Mouse (Mus musculus): ENCODE results near the gene Fbxo6. TPM values are rescaled to one million over a fixed set of nuclear protein-coding genes. Genes with fewer than 3 reads are reported as not detected.

Gene Fbxo6
- polyA plus RNA-seq, 1 experiment from 2014 or later: 15.6 TPM

Other genes with a start within 250 kb of the Fbxo6 start
- 43.4 and 52.4 TPM in 2 replicates for gene Mfn2, start 247.4 kb downstream of the Fbxo6 start, polyA plus RNA-seq (2016; fragmentation: Nextera tagmentation; extraction: Ambion mirVana)
- gene Plod1, start 215.4 kb downstream of the Fbxo6 start, polyA plus RNA-seq (2016; fragmentation: Nextera tagmentation; extraction: Ambion mirVana): 30.5 and 31.2 TPM in 2 replicates
- gene 2510039O18Rik, start 211.2 kb downstream of the Fbxo6 start, polyA plus RNA-seq (2016; fragmentation: Nextera tagmentation; extraction: Ambion mirVana): 11.9 and 14.9 TPM in 2 replicates
- 0.29 TPM in 1 of 2 replicates, not detected in the other for gene Nppb, start 166.4 kb downstream of the Fbxo6 start, polyA plus RNA-seq (2016; fragmentation: Nextera tagmentation; extraction: Ambion mirVana)
- gene Nppa, start 151.4 kb downstream of the Fbxo6 start, polyA plus RNA-seq (2016; fragmentation: Nextera tagmentation; extraction: Ambion mirVana): 0.21 TPM in 1 of 2 replicates, not detected in the other
- gene Clcn6, start 113.3 kb downstream of the Fbxo6 start, polyA plus RNA-seq (2016; fragmentation: Nextera tagmentation; extraction: Ambion mirVana): 13.9 and 17.8 TPM in 2 replicates
- 28.1 and 30.0 TPM in 2 replicates for gene Mthfr, start 113.1 kb downstream of the Fbxo6 start, polyA plus RNA-seq (2016; fragmentation: Nextera tagmentation; extraction: Ambion mirVana)
- gene Agtrap, start 64.1 kb downstream of the Fbxo6 start, polyA plus RNA-seq (2016; fragmentation: Nextera tagmentation; extraction: Ambion mirVana): 15.6 and 15.7 TPM in 2 replicates
- 74.3 and 86.9 TPM in 2 replicates for gene Mad2l2, start 21.8 kb downstream of the Fbxo6 start, polyA plus RNA-seq (2016; fragmentation: Nextera tagmentation; extraction: Ambion mirVana)
- 6.5 and 13.1 TPM in 2 replicates for gene Draxin, start 21.4 kb downstream of the Fbxo6 start, polyA plus RNA-seq (2016; fragmentation: Nextera tagmentation; extraction: Ambion mirVana)
- gene Fbxo44, start 8.3 kb upstream of the Fbxo6 start, polyA plus RNA-seq (2016; fragmentation: Nextera tagmentation; extraction: Ambion mirVana): 48.0 and 86.5 TPM in 2 replicates
- 3.3 and 4.6 TPM in 2 replicates for gene Fbxo2, start 8.5 kb upstream of the Fbxo6 start, polyA plus RNA-seq (2016; fragmentation: Nextera tagmentation; extraction: Ambion mirVana)
- gene Disp3, start 135.8 kb upstream of the Fbxo6 start, polyA plus RNA-seq (2016; fragmentation: Nextera tagmentation; extraction: Ambion mirVana): 3.7 and 10.7 TPM in 2 replicates

All from hindbrain, embryonic 10.5 days (tissue).